Mouse (Mus musculus) forebrain, embryonic 15.5 days (tissue): ENCODE measurements around the gene Tns1. TPM values are rescaled to one million over a fixed set of nuclear protein-coding genes. Genes with fewer than 3 reads are reported as not detected.

Source experiments
- ATAC-seq: fragments of 200-750 bp; cut with Nextera tagmentation; replicated peaks from 2 replicates; pipeline ENCODE4 v1.8.0; 2017; ENCODE audit warnings: mild to moderate bottlenecking, moderate TSS enrichment, moderate library complexity
- H3K27ac ChIP-seq: fragments of 300-500 bp; sonication (generic); replicated peaks from 2 replicates; pipeline ENCODE4 v1.5.1; 2015; ENCODE audit warnings: mild to moderate bottlenecking, inconsistent platforms
- H3K27me3 ChIP-seq: fragments of 300-500 bp; sonication (generic); 2 replicates; pipeline ENCODE4 v1.6.1; 2015; ENCODE audit warnings: inconsistent platforms
- H3K36me3 ChIP-seq: fragments of 300-500 bp; sonication (generic); 2 replicates; pipeline ENCODE4 v1.6.1; 2015; ENCODE audit warnings: mild to moderate bottlenecking, inconsistent platforms
- H3K4me1 ChIP-seq: fragments of 300-500 bp; sonication (generic); 2 replicates; pipeline ENCODE4 v1.6.1; 2015; ENCODE audit warnings: inconsistent platforms
- H3K4me2 ChIP-seq: fragments of 300-500 bp; sonication (generic); replicated peaks from 2 replicates; pipeline ENCODE4 v1.6.1; 2015; ENCODE audit warnings: mild to moderate bottlenecking, inconsistent platforms
- H3K4me3 ChIP-seq: fragments of 300-500 bp; sonication (generic); 2 replicates; pipeline ENCODE4 v1.5.1; 2015; ENCODE audit warnings: mild to moderate bottlenecking, inconsistent platforms
- H3K9ac ChIP-seq: fragments of 300-500 bp; sonication (generic); replicated peaks from 2 replicates; pipeline ENCODE4 v1.6.1; 2015; ENCODE audit warnings: mild to moderate bottlenecking, inconsistent platforms
- H3K9me3 ChIP-seq: fragments of 300-500 bp; sonication (generic); 2 replicates; pipeline ENCODE4 v1.6.1; 2016; ENCODE audit warnings: inconsistent platforms
- WGBS: fragments of 180-500 bp; shearing (Covaris S2); methylation state at CpG from one replicate; pipeline ENCODE4 v1.1.7; 2015; ENCODE audit warnings: mixed read lengths; 5-methylcytosine and 5-hydroxymethylcytosine counted together
- polyA plus RNA-seq: library from polyadenylated mRNA; unstranded; fragments of >200 nt; fragmentation: Nextera tagmentation; extraction: Ambion mirVana; gene quantifications from 2 replicates; pipeline ENCODE4 v1.2.1, GENCODE M21; 2015

The Tns1 gene
- polyA plus RNA-seq, 1 experiment from 2014 or later: 6.0 TPM

- Histone ChIP-seq H3K36me3 (no peaks in the 10 kb centered on the region), H3K4me2 (no peak overlapping the region), H3K4me1 (no peaks in the 10 kb centered on the region), H3K9ac (no peak overlapping the region), H3K4me3 (no peak overlapping the region), H3K27me3 (no peaks in the 10 kb centered on the region), H3K9me3 (no peaks in the 10 kb centered on the region), H3K27ac (no peak overlapping the region)
- WGBS: 95% methylated on average over 18 of the region's 18 CpGs
- ATAC-seq: no peak
These were observed 199.2 kb downstream of the Tns1 start for GRCm38 (mm10) chr1:73924871-73925610.

DNA sequence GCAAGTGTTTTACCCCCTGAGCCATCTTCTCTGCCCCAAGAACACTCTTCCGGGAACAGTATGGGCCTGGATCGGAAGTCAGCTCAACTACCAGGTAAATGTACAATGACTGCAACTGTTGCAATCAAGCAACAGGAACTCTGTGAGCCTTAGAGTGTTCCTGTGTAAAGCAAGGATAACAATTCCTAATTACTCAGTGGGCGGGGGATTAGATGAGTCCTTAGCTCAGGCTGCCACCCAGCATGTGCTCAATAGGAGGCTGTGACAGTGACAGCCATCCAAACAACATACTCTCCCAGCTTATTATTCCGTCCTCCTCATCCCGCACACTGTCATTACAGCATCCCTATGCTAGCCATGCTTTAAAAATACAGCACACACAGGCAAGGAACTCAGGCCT, 200.0 kb downstream of the Tns1 start:
- H3K9me3 ChIP-seq: no peaks in the 10 kb centered on the region
- no peak overlapping the region for H3K4me2 ChIP-seq
- H3K4me3 ChIP-seq: no peak overlapping the region
- H3K36me3 ChIP-seq: no peaks in the 10 kb centered on the region
- no peak overlapping the region for H3K27ac ChIP-seq
- no peak for ATAC-seq
- no peak overlapping the region for H3K9ac ChIP-seq
- no peaks in the 10 kb centered on the region for H3K4me1 ChIP-seq
- H3K27me3 ChIP-seq: no peaks in the 10 kb centered on the region
- 75% methylated on average over 5 of the region's 5 CpGs for WGBS

- Histone ChIP-seq H3K27ac (no peak overlapping the region; the same call in 1 of the 2 replicates), H3K36me3 (no peaks in the 10 kb centered on the region), H3K9ac (no peak overlapping the region), H3K4me3 (no peak overlapping the region), H3K4me1 (no peaks in the 10 kb centered on the region), H3K27me3 (no peaks in the 10 kb centered on the region), H3K9me3 (no peaks in the 10 kb centered on the region), H3K4me2 (no peak overlapping the region)
- 94% methylated on average over 8 of the region's 8 CpGs for WGBS
- no peak for ATAC-seq
These were observed 201.1 kb downstream of the Tns1 start for GRCm38 (mm10) chr1:73923185-73923584.

DNA sequence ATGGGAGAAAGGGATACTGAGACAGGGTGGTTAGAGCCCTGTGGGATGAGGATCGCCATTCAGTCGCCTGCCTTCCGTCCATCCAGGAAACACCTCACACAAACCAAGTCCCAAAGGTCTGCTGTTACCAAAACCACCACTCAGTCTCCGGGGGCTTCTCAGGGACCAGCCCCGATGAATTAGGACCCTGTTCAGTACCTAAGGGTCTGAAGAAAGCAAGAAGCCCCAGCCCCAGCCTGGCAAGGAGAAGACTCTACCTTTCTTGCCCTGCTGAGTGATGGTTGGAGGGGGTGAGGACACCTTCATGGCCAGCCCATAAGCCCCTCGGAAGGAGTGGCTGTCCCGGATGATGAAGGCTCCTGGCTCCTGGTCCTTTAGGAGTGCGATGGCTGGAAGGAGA, 203.5 kb downstream of the Tns1 start:
- Histone ChIP-seq H3K27ac (no peak overlapping the region), H3K36me3 (no peaks in the 10 kb centered on the region), H3K9ac (no peak overlapping the region), H3K27me3 (no peaks in the 10 kb centered on the region), H3K4me1 (no peaks in the 10 kb centered on the region), H3K4me2 (no peak overlapping the region), H3K9me3 (no peaks in the 10 kb centered on the region), H3K4me3 (no peak overlapping the region)
- ATAC-seq: no peak
- 93% methylated on average over 8 of the region's 8 CpGs for WGBS

- Histone ChIP-seq H3K9me3 (no peaks in the 10 kb centered on the region), H3K4me2 (no peak overlapping the region), H3K9ac (no peak overlapping the region), H3K4me3 (no peak overlapping the region), H3K27me3 (no peaks in the 10 kb centered on the region), H3K27ac (no peak overlapping the region), H3K36me3 (no peaks in the 10 kb centered on the region), H3K4me1 (peaks cover 5% of the 10 kb centered on the region; the same call in 1 of the 2 replicates)
- ATAC-seq: no peak
- 92% methylated on average over 3 of the region's 3 CpGs for WGBS
These were observed 204.3 kb downstream of the Tns1 start for GRCm38 (mm10) chr1:73919909-73920308.

- Histone ChIP-seq H3K36me3 (no peaks in the 10 kb centered on the region), H3K4me2 (no peak overlapping the region), H3K4me1 (peaks cover 10% of the 10 kb centered on the region; the same call in 1 of the 2 replicates), H3K9me3 (no peaks in the 10 kb centered on the region), H3K27me3 (no peaks in the 10 kb centered on the region), H3K9ac (no peak overlapping the region), H3K4me3 (no peak overlapping the region), H3K27ac (no peak overlapping the region)
- ATAC-seq: no peak
- 74% methylated on average over 11 of the region's 11 CpGs for WGBS
These were observed 206.2 kb downstream of the Tns1 start for GRCm38 (mm10) chr1:73918001-73918400.

DNA sequence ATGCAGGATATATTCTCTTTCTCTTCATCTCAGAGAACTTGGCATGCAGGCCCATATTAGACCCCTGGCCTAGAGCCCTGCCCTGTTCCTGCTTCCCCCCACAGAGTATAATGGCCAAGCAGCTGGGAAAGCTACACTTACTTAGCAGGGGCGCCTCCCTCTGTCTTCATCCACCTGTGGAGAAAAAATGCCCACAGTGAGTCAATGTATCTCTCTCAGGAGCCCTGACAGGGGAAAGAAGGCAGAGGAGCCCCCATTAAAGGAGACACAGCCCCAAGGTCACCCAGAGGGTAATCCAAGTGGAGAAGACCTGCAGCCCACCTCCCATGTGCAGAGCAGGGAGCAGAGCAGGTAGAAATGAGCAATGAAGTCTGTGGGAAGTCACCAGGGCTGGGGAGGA, 208.0 kb downstream of the Tns1 start:
- H3K4me1 ChIP-seq: peaks cover 10% of the 10 kb centered on the region; the same call in 1 of the 2 replicates
- H3K36me3 ChIP-seq: no peaks in the 10 kb centered on the region
- no peak overlapping the region for H3K9ac ChIP-seq
- no peak for ATAC-seq
- no peak overlapping the region for H3K4me2 ChIP-seq
- H3K27me3 ChIP-seq: no peaks in the 10 kb centered on the region
- WGBS: 93% methylated on average over 1 of the region's 1 CpGs
- no peaks in the 10 kb centered on the region for H3K9me3 ChIP-seq
- no peak overlapping the region for H3K27ac ChIP-seq
- H3K4me3 ChIP-seq: no peak overlapping the region

DNA sequence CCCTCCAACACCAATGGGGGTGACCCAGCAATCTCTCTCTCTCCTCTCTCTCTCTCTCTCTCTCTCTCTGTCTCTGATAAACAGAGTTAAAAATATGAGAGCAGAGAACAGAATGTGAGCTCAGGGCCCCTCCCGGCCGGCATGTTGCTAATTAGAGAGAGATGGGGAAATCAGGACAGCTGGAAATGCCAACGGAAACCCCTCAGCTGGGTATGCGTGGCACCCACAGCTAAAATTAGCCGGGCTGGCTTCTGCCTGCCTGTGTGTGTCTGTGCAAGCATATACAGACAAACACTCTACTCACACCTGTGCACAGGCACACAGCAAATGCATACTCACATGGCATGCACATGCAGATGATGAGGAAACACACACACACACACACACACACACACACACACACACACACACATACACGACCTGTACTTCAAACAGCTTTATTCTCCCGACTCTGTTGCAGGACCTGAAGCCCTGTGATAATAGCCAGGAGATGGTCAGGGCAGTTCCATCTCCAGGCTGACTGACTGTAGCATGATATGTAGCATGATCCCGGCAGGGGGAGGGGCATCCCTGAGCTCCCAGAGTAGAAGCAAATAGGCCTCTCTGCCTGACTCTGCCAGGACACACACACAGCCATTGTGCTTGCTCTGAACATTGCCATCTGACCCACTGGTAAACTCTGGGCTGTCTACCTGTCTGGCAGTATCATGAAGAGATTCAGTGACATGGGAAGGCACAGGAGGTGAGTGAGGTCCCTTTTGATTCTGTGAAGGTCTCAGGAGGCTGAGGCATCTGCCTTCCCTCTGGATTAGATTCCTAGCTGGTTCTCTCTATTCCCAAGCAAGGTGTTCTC, 208.8 kb downstream of the Tns1 start:
- peaks cover 10% of the 10 kb centered on the region; the same call in 1 of the 2 replicates for H3K4me1 ChIP-seq
- H3K4me2 ChIP-seq: no peak overlapping the region
- no peak overlapping the region for H3K4me3 ChIP-seq
- H3K9me3 ChIP-seq: no peaks in the 10 kb centered on the region
- WGBS: 55% methylated on average over 8 of the region's 8 CpGs
- H3K27me3 ChIP-seq: no peaks in the 10 kb centered on the region
- peak; percentile 60 for ATAC-seq
- H3K27ac ChIP-seq: no peak overlapping the region
- no peaks in the 10 kb centered on the region for H3K36me3 ChIP-seq
- H3K9ac ChIP-seq: no peak overlapping the region

- Histone ChIP-seq H3K4me2 (no peak overlapping the region), H3K9ac (no peak overlapping the region), H3K27me3 (no peaks in the 10 kb centered on the region)
These were observed 210.2 kb downstream of the Tns1 start for GRCm38 (mm10) chr1:73914076-73914475.

DNA sequence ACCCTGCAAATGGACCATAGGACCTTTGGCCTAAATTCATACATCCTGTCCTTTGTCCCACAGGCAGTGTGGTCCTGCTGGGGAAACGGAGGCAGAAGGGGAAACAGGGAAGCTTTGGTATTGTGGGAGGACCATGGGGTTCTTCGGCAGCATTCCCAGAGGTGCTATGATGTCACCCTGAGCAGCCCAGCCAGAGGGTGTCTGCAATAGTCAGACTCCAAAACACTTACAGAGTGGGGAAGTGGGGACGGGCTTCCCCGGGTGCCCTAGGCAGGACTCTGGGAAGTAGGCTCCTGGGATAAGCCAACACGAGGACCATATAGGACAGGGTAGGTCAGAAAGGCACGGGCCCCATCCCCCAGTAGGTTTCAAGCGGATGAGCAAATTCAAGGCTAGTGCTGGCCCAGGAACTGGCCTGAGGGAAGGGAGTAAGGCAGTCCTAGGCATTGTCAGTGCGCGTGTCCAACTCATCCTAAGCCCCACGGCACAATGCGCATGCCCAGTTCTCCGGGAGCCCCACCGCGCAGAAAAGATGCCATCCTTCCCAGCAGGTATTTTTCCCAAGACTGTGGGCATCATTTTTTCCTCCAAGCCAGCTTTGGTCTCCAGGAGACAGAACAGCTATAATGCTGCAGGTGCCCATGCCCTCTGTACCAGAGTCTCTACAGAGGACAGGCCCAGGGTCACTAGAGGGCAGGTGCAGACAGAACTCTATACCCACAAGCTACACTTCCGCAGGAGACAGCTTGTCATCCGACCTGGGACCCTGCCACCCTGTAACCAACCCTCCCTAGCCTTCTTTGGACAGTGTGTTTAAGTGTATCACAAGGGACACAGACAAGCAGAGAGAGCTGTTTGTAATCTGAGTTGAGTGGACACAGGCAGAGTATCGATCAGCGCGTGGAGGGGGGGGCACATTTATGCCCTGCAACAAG, 210.9 kb downstream of the Tns1 start:
- Histone ChIP-seq H3K27ac (no peak overlapping the region), H3K27me3 (no peaks in the 10 kb centered on the region), H3K9ac (no peak overlapping the region), H3K4me3 (no peak overlapping the region), H3K4me1 (peaks cover 10% of the 10 kb centered on the region; the same call in 1 of the 2 replicates), H3K9me3 (no peaks in the 10 kb centered on the region), H3K36me3 (no peaks in the 10 kb centered on the region), H3K4me2 (no peak overlapping the region)
- ATAC-seq: no peak
- WGBS: 79% methylated on average over 19 of the region's 19 CpGs

More at GRCm38 (mm10) chr1:73914076-73914475, 210.2 kb downstream of the Tns1 start:
- Histone ChIP-seq H3K4me3 (no peak overlapping the region), H3K4me1 (peaks cover 10% of the 10 kb centered on the region; the same call in 1 of the 2 replicates), H3K36me3 (no peaks in the 10 kb centered on the region), H3K9me3 (no peaks in the 10 kb centered on the region), H3K27ac (no peak overlapping the region)
- 26% methylated on average over 9 of the region's 9 CpGs for WGBS
- peak; percentile 60; the same call in 1 of the 2 replicates for ATAC-seq

DNA sequence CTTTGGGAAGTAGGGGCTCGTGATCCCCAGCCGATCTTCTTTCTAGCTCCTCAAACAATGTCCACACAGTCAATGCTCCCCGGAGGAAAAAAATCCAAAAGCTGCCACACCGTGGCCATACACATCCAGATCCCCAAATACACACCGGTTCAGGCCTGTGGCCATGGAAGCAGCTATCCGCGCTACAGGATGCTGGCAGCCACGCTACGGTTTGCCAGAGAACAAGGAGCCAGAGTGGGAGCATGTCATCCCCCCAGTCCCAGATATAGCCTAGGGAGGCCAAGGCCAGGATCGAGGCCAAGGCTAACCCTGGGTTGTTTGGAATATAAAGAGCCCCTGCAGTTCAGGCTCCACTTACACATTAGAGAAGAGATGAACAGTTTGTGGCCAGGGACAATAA, 211.8 kb downstream of the Tns1 start:
- WGBS: 78% methylated on average over 10 of the region's 10 CpGs
- H3K27me3 ChIP-seq: no peaks in the 10 kb centered on the region
- H3K36me3 ChIP-seq: no peaks in the 10 kb centered on the region
- H3K4me3 ChIP-seq: no peak overlapping the region
- ATAC-seq: no peak
- H3K27ac ChIP-seq: no peak overlapping the region
- no peaks in the 10 kb centered on the region for H3K9me3 ChIP-seq
- no peak overlapping the region for H3K4me2 ChIP-seq
- peaks cover 10% of the 10 kb centered on the region; the same call in 1 of the 2 replicates for H3K4me1 ChIP-seq
- no peak overlapping the region for H3K9ac ChIP-seq
